Mouse (Mus musculus): ENCODE results near the gene 1700008O03Rik. TPM values are rescaled to one million over a fixed set of nuclear protein-coding genes. Genes with fewer than 3 reads are reported as not detected.

Gene 1700008O03Rik
- polyA plus RNA-seq, 1 experiment from 2014 or later = 0.20 TPM

GRCm38 (mm10) chr7:44384716-44385059 is 932 bp downstream of the 1700008O03Rik start:
- peak overlapping the region; percentile 33 for H3K4me3 ChIP-seq (ENCODE audit: low read depth, low read length)
- H3K9me3 ChIP-seq (replicated peaks; ENCODE audit: control insufficient read depth, low read length) = no peaks in the 10 kb centered on the region
- H3K27ac ChIP-seq (ENCODE audit: low read length) = no peak overlapping the region
- peak overlapping the region; percentile 65 for H3K4me2 ChIP-seq (ENCODE audit: low read depth, low read length)
- no peak for ATAC-seq (ENCODE audit: low read depth)
- WGBS (ENCODE audit: insufficient replicate concordance) = 1% methylated on average over 16 of the region's 17 CpGs
- no peaks in the 10 kb centered on the region for H3K36me3 ChIP-seq (ENCODE audit: control insufficient read depth, insufficient read depth)
- H3K4me1 ChIP-seq (ENCODE audit: control insufficient read depth, low read depth, low read length) = peaks cover 2% of the 10 kb centered on the region; the same call in 1 of the 2 replicates
- H3K9ac ChIP-seq (ENCODE audit: low read depth, low read length) = no peak overlapping the region
- H3K27me3 ChIP-seq (ENCODE audit: control insufficient read depth, insufficient read depth, low read depth, low read length) = peaks cover 38% of the 10 kb centered on the region

GRCm38 (mm10) chr7:44383980-44384715 is 1.5 kb downstream of the 1700008O03Rik start, which contains the start of gene Syt3:
Gene Syt3 (plus strand): TSS chr7:44384102.
- Histone ChIP-seq H3K27me3 (ENCODE audit: control insufficient read depth, insufficient read depth, low read depth, low read length) (peaks cover 38% of the 10 kb centered on the region), H3K9ac (ENCODE audit: low read depth, low read length) (0 out of 2 replicates have a peak within 1 kb of the TSS, but pooled peaks have one; percentile 28), H3K4me3 (ENCODE audit: low read depth, low read length) (peak within 1 kb of the TSS; percentile 37), H3K4me2 (ENCODE audit: low read depth, low read length) (peak within 1 kb of the TSS; percentile 65), H3K9me3 (replicated peaks; ENCODE audit: control insufficient read depth, low read length) (no peaks in the 10 kb centered on the region), H3K27ac (ENCODE audit: low read length) (no peak within 1 kb of the TSS), H3K36me3 (ENCODE audit: control insufficient read depth, insufficient read depth) (no peaks in the 10 kb centered on the region), H3K4me1 (ENCODE audit: control insufficient read depth, low read depth, low read length) (peaks cover 2% of the 10 kb centered on the region; the same call in 1 of the 2 replicates)
- ATAC-seq (ENCODE audit: low read depth) = peak; percentile 24; the same call in 1 of the 2 replicates
- 0% methylated on average over 27 of the region's 33 CpGs for WGBS (ENCODE audit: insufficient replicate concordance)

DNA sequence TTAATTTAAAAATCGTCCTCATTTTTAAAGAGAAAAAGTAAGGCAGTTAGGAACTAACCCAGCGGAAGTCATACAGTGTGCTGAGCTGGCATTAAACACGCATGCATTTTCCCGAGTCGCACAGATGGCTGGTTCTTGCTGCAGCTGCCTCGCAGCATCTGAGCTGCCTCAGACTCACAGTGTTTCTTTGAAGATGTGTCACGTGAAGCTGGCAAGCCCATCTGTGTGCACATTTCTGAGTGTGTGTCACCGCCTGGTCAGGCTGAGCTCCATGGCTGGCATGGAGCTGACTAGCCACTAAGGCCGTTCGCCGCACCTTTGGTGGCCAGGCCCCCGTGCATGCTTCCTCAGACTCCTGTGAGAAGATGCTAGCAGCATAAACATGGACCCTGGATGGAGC is 3.1 kb downstream of the 1700008O03Rik start:
- Histone ChIP-seq H3K4me2 (ENCODE audit: low read depth, low read length) (no peak overlapping the region), H3K36me3 (ENCODE audit: control insufficient read depth, insufficient read depth) (no peaks in the 10 kb centered on the region), H3K9ac (ENCODE audit: low read depth, low read length) (no peak overlapping the region), H3K4me3 (ENCODE audit: low read depth, low read length) (no peak overlapping the region), H3K27me3 (ENCODE audit: control insufficient read depth, insufficient read depth, low read depth, low read length) (peaks cover 35% of the 10 kb centered on the region), H3K9me3 (replicated peaks; ENCODE audit: control insufficient read depth, low read length) (no peaks in the 10 kb centered on the region), H3K27ac (ENCODE audit: low read length) (no peak overlapping the region), H3K4me1 (ENCODE audit: control insufficient read depth, low read depth, low read length) (peaks cover 2% of the 10 kb centered on the region; the same call in 1 of the 2 replicates)
- 62% methylated on average over 12 of the region's 12 CpGs for WGBS (ENCODE audit: insufficient replicate concordance)
- ATAC-seq (ENCODE audit: low read depth) = no peak

DNA sequence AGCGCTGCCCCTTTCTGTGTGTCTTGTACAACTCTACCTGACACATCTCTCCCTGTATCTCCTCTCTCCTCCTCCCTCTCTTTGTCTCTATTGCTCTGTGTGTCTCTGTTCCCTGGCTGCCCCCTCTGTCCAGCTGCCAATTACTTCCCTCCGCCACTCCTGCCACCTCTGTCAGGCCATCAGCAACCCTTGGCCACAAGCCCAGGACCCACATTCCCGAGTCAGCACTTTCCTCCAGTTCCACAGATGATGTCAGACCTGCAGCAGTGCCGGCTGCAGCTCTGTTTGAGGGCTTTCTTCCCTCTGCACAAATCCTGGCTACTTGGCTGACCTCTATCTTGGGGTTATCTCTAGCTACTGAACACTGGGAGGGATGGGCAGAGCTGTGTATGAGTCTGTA is 7.3 kb downstream of the 1700008O03Rik start:
- H3K27me3 ChIP-seq (ENCODE audit: control insufficient read depth, insufficient read depth, low read depth, low read length) = peaks cover 11% of the 10 kb centered on the region; the same call in 1 of the 2 replicates
- no peak for ATAC-seq (ENCODE audit: low read depth)

GRCm38 (mm10) chr7:44375793-44376192 is 9.8 kb downstream of the 1700008O03Rik start:
- no peak for ATAC-seq (ENCODE audit: low read depth)
- H3K4me2 ChIP-seq (ENCODE audit: low read depth, low read length) = no peak overlapping the region
- H3K9ac ChIP-seq (ENCODE audit: low read depth, low read length) = no peak overlapping the region
- H3K4me1 ChIP-seq (ENCODE audit: control insufficient read depth, low read depth, low read length) = peaks cover 3% of the 10 kb centered on the region; the same call in 1 of the 2 replicates
- 62% methylated on average over 3 of the region's 3 CpGs for WGBS (ENCODE audit: insufficient replicate concordance)
- no peaks in the 10 kb centered on the region for H3K36me3 ChIP-seq (ENCODE audit: control insufficient read depth, insufficient read depth)
- H3K4me3 ChIP-seq (ENCODE audit: low read depth, low read length) = no peak overlapping the region
- no peaks in the 10 kb centered on the region for H3K9me3 ChIP-seq (replicated peaks; ENCODE audit: control insufficient read depth, low read length)
- no peaks in the 10 kb centered on the region for H3K27me3 ChIP-seq (ENCODE audit: control insufficient read depth, insufficient read depth, low read depth, low read length)
- H3K27ac ChIP-seq (ENCODE audit: low read length) = no peak overlapping the region

More for the DNA sequence above, 7.3 kb downstream of the 1700008O03Rik start:
- Histone ChIP-seq H3K9me3 (replicated peaks; ENCODE audit: control insufficient read depth, low read length) (no peaks in the 10 kb centered on the region), H3K36me3 (ENCODE audit: control insufficient read depth, insufficient read depth) (no peaks in the 10 kb centered on the region), H3K4me1 (ENCODE audit: control insufficient read depth, low read depth, low read length) (peaks cover 3% of the 10 kb centered on the region; the same call in 1 of the 2 replicates), H3K4me3 (ENCODE audit: low read depth, low read length) (no peak overlapping the region), H3K27ac (ENCODE audit: low read length) (no peak overlapping the region), H3K9ac (ENCODE audit: low read depth, low read length) (no peak overlapping the region), H3K4me2 (ENCODE audit: low read depth, low read length) (no peak overlapping the region)
- 36% methylated on average over 4 of the region's 4 CpGs for WGBS (ENCODE audit: insufficient replicate concordance)

DNA sequence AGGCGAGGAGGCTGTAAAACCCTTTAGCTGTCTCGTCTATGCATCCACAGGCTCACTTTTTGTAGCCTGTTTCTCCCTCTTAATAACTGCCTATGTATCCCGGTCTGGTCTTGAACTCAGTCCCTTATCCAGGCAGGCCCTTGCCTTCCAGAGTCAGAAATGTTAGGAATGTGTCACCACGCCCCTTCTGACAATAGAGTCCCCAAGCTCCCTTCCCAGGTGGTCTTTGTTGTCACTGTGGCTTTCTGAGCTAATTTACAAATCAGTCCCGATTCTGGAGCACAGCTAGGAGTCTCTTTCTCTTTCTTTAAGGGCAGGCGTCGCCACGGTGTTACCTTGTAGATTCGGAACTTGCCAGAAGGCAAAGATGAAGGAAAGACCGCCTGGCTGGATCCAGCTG is 10.4 kb downstream of the 1700008O03Rik start:
- Histone ChIP-seq H3K27ac (ENCODE audit: low read length) (no peak overlapping the region), H3K4me1 (ENCODE audit: control insufficient read depth, low read depth, low read length) (peaks cover 3% of the 10 kb centered on the region; the same call in 1 of the 2 replicates), H3K4me3 (ENCODE audit: low read depth, low read length) (no peak overlapping the region), H3K4me2 (ENCODE audit: low read depth, low read length) (no peak overlapping the region), H3K27me3 (ENCODE audit: control insufficient read depth, insufficient read depth, low read depth, low read length) (no peaks in the 10 kb centered on the region), H3K9ac (ENCODE audit: low read depth, low read length) (no peak overlapping the region), H3K9me3 (replicated peaks; ENCODE audit: control insufficient read depth, low read length) (no peaks in the 10 kb centered on the region), H3K36me3 (ENCODE audit: control insufficient read depth, insufficient read depth) (no peaks in the 10 kb centered on the region)
- 32% methylated on average over 10 of the region's 10 CpGs for WGBS (ENCODE audit: insufficient replicate concordance)
- no peak for ATAC-seq (ENCODE audit: low read depth)

- H3K27ac ChIP-seq (ENCODE audit: low read length) = no peak overlapping the region
- no peak overlapping the region for H3K9ac ChIP-seq (ENCODE audit: low read depth, low read length)
- H3K27me3 ChIP-seq (ENCODE audit: control insufficient read depth, insufficient read depth, low read depth, low read length) = no peaks in the 10 kb centered on the region
- no peaks in the 10 kb centered on the region for H3K9me3 ChIP-seq (replicated peaks; ENCODE audit: control insufficient read depth, low read length)
- H3K4me2 ChIP-seq (ENCODE audit: low read depth, low read length) = peak overlapping the region; percentile 79
- H3K36me3 ChIP-seq (ENCODE audit: control insufficient read depth, insufficient read depth) = no peaks in the 10 kb centered on the region
- peak overlapping the region; percentile 63 for H3K4me3 ChIP-seq (ENCODE audit: low read depth, low read length)
- H3K4me1 ChIP-seq (ENCODE audit: control insufficient read depth, low read depth, low read length) = peaks cover 3% of the 10 kb centered on the region; the same call in 1 of the 2 replicates
- ATAC-seq (ENCODE audit: low read depth) = no peak
- 3% methylated on average over 5 of the region's 5 CpGs for WGBS (ENCODE audit: insufficient replicate concordance)
Observed at GRCm38 (mm10) chr7:44374756-44375155, 10.9 kb downstream of the 1700008O03Rik start.

DNA sequence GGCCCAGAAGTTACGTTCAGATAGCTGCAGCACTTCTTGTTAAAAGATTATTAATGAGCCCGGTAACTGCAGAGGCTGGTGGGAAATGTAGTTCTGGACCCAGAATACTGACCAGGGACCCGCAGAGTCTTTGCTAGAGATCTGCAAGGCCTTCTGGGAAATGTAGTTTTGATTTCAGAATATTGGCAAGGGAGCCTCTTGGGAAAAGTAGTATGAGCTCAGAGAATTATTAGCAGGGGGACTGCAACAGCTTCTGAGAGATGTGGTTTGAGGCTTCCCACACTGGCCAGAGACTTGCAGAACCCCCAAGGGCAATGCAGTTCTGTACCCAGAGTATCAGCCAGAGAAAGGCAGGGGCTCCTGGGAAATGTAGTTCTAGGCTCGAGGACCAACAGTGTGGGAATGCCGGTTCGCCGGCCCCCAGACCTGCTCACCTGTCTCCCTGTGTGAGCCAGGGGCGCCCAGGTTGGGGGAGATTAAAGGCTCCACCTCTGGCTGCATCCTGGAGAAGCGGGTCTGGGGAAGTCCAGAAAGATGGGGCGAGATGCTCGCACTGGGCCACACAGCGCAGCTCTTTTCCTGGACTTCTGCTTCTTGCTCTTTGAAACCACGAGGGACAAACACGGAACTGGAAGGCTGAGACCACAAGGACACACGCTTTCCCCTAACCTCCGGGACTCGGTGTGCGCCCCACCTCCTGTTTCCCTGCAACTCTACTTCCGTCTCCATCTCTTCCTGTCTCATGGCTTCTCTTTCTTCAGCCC is 11.5 kb downstream of the 1700008O03Rik start:
- H3K36me3 ChIP-seq (ENCODE audit: control insufficient read depth, insufficient read depth) = no peaks in the 10 kb centered on the region

More for the DNA sequence above, 11.5 kb downstream of the 1700008O03Rik start:
- Histone ChIP-seq H3K27ac (ENCODE audit: low read length) (no peak overlapping the region), H3K4me3 (ENCODE audit: low read depth, low read length) (peak overlapping the region; percentile 63), H3K27me3 (ENCODE audit: control insufficient read depth, insufficient read depth, low read depth, low read length) (no peaks in the 10 kb centered on the region), H3K9me3 (replicated peaks; ENCODE audit: control insufficient read depth, low read length) (no peaks in the 10 kb centered on the region), H3K4me2 (ENCODE audit: low read depth, low read length) (peak overlapping the region; percentile 79), H3K9ac (ENCODE audit: low read depth, low read length) (peak overlapping the region; percentile 53), H3K4me1 (ENCODE audit: control insufficient read depth, low read depth, low read length) (peaks cover 3% of the 10 kb centered on the region; the same call in 1 of the 2 replicates)
- WGBS (ENCODE audit: insufficient replicate concordance) = under 1% methylated on average over 19 of the region's 19 CpGs
- peak; percentile 91 for ATAC-seq (ENCODE audit: low read depth)
